Mouse (Mus musculus) lung, postnatal 25 days (tissue): ENCODE data around the gene Prrg2.
A peak's percentile ranks its signal among the peaks of the same experiment; 100 is the strongest.

Experiments used
- DNase-seq: peaks from one replicate; pipeline ENCODE4 v3.0.0; 2022; ENCODE audit warnings: low spot score

Gene Prrg2

GRCm38 (mm10) chr7:45090251-45090977 lies 27.9 kb upstream of the Prrg2 start:
- DNase-seq, result no peak

GRCm38 (mm10) chr7:45088597-45088996 lies 26.1 kb upstream of the Prrg2 start:
- DNase-seq, result no peak

- no peak for DNase-seq
Observed at GRCm38 (mm10) chr7:45086084-45086483, 23.6 kb upstream of the Prrg2 start.

- DNase-seq, result no peak
Observed at GRCm38 (mm10) chr7:45083300-45083890, 20.9 kb upstream of the Prrg2 start.

GRCm38 (mm10) chr7:45082401-45083299 lies 20.2 kb upstream of the Prrg2 start:
- DNase-seq, result peak; percentile 67

- no peak for DNase-seq
Observed at GRCm38 (mm10) chr7:45081016-45081415, 18.5 kb upstream of the Prrg2 start.

DNA sequence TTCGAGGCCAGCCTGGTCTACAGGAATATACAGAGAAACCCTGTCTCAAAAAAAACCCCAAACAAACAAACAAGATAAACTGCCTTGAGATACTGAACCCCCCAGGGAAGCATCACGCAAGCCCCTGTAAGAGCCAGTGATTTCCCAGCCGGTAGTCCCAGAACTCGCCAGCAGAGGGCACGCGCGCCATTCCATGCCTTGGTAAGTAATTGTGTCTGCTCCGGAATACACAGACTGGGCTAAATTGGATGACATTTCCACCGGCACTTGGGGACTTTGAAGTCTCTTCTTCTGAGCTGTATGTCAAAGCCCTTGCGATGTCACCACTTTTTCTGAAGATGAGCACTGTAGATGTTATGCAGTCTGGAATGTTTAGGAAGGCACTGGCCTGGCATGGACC lies 17.4 kb upstream of the Prrg2 start:
- peak; percentile 92 for DNase-seq

DNA sequence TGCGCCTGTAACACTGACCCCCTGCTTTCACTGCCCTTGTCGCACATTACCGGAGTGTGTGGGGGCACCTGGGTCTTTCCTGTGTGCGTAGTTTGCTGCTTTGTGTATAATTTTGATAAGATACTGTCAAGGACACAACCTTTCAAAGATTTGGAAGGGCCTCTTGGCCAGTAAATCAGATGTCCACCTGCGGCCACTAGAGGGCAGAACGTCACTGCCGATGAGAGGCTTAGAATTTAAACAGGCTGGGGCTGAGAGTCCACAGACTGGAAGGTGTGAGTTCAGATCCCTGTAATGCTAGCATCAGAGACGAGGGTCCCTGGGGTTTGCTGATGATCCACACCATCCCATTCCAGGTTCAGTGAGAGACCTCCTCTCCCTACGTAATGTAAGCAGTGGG lies 16.0 kb upstream of the Prrg2 start:
- peak; percentile 80 for DNase-seq

DNA sequence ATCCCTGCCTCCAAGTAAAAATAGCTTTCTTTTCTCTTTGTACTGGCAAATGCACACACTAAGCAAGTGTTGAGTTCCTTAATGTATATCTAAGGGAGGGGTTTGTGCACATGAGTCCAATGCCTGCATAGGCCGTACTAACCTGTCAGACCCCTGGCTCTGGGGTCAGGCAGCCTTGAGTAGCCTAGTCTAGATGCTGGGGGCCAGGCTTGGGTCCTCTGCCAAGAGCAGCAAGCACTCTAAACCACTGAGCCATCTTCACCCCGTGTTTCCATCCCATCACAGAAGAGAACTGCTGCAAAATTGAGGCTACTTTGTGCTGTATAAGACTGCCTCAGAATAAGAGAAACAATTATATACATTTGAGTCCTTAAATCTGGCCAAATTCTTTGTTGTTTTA lies 15.4 kb upstream of the Prrg2 start:
- DNase-seq, result no peak

DNA sequence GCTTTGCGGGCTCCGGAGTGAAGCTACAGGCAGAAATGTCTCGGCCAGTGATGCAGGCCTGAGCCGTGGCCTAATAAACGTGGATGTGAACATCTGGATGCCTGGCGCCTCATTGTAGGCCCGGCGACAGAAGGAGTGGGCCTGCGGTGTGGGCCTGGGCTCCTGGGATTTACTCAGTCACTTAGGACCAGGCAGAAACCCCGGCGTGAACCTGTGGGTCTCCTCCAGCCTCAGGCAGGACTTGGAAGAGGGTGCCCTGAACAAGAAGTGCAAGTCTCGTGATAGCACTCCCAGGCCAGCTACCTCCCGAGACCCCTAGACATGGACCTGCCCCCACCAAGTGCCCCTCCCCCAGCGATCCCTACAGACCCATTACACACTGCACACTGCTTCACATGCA lies 14.8 kb upstream of the Prrg2 start:
- no peak for DNase-seq

DNA sequence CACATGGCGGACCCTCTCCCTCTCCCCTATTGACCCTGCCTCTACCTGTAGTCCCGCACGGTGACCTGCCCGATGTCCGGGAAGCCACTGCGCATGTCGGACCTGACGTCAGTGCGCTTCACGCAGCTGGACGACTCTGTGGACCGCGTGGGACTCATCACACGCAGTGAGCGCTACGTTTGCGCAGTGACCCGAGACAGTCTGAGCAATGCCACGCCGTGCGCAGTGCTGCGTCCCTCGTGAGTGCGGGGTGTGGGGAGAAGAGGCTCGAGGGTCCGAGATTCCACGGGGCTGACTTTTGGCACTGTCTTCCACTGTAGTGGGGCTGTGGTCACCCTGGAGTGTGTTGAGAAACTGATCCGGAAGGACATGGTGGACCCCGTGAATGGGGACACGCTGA lies 14.0 kb upstream of the Prrg2 start:
- DNase-seq, result no peak

- no peak for DNase-seq
Observed at GRCm38 (mm10) chr7:45075405-45075804, 12.9 kb upstream of the Prrg2 start.

DNA sequence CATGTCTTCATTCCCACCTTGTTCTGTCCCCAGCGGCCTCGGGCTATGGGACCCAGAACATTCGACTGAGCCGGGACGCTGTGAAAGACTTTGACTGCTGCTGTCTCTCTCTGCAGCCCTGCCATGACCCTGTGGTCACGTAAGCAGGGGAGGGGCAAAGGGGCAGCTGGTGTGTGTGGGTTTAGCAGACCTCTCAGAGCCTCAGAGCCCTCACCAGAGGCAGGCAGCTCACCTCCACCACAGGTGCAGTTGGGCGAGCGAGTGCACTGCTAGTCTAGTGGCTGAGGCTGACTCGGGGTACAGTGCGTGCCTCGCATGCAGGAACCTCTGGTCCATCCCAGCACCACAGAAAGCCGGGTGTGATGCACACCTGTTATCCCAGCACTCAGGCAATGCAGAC lies 11.5 kb upstream of the Prrg2 start:
- no peak for DNase-seq

DNA sequence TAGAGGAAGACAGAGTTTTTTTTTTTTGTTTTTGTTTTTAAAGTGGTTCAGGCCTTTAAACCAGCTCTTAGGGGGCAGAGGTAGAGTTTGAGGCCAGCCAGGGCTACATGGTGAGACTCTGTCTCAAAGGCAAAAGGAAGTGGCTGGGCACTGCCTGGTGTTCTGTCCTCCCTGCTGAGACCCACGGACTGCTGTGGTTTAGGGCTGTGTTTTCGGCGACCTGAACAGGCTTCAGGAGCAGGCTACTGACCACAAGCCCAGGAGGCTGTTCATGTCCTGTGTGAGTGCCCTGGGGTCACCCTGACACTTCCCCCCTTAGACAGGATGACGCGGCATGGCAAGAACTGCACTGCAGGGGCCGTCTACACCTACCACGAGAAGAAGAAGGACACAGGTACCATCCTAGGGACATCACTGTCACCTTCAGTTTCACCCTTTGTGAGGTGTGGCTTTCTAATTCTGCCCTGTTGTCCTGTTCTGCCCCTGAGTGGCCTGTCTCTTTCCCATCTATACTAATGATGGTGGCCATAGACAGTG lies 10.8 kb upstream of the Prrg2 start:
- no peak for DNase-seq

DNA sequence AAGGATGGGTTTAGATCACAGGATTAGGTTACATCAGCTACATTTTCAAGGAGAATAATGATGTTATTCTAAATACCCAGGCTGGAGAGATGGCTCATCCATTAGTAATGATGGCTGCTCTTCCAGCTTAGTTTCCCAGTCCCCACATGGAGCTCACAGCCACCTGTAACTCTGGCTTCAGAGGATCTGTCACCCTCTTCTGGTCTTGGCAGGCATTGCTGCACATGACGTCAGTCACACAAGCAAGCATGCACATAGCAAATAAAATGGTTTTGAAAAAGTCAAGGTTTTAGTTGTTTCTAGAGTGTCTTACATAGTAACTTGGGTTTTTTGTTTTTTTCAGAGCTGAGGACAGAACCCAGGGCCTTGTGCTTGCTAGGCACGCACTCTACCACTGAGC lies 9.8 kb upstream of the Prrg2 start:
- no peak for DNase-seq

GRCm38 (mm10) chr7:45069671-45070070 lies 7.2 kb upstream of the Prrg2 start:
- DNase-seq, result no peak

GRCm38 (mm10) chr7:45068000-45068318 lies 5.5 kb upstream of the Prrg2 start:
- DNase-seq, result peak; percentile 62

DNA sequence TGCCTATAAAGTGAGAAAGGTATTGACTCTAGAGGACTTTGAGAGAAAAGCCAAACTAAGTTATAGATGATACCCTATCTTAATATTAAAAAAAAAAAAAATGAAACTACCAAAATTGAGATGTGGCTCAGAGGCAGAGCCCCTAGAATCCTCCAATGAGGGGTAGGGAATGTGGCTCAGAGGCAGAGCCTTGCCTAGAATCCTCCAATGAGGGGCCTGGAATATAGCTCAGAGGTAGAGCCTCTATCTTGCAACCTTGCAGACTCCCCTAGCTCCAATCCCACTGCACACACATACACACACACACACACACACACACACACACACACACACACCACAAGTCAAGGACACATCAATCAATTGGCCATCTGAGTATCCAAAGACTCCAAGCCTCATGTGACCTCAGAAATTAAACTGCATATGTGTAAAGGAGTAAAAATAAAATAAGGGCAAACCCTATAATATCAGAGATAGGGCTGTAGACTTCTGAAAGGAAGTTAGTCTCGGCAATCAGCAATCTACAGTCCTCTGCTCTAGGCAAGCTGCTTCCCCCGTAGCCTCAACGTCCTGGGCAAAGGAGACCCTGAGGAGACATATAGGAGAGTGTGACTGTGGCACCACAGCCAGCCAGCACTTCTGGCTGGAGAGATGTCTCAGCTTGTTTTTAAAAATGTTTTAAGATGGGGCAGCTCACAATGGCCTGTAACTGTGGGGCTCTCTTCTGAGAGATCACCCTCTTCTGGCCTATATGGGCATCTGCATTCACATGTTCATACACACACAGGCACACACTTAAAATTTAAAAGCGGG lies 4.9 kb upstream of the Prrg2 start:
- no peak for DNase-seq

- peak; percentile 69 for DNase-seq
Observed at GRCm38 (mm10) chr7:45061532-45062075, 873 bp downstream of the Prrg2 start.

DNA sequence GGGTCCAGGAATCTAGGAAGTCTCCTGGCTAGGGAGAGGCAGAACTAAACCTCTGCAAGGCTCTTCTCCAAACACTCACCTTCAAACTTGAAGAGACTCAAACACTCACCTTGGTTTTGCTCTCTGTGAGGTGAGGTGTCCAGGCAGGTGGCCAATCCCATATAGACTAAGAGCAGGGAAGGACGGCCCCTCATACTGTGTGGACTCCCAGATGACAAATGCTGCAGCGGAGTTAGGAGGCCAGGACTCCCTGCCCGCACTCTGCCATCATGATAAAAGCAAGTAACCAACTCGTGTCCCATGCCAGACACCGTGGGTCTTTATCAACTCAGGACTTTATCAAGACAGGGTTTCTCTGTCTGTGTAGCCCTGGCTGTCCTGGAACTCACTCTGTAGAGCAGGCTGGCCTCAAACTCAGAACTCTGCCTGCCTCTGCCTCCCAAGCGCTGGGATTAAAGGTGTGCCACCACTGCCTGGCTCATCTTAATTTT lies 1.8 kb downstream of the Prrg2 start:
- DNase-seq, result no peak
